Mouse (Mus musculus) brown adipose tissue, adult 24 weeks (tissue): ENCODE measurements around the gene Trim25. TPM values are rescaled to one million over a fixed set of nuclear protein-coding genes. Genes with fewer than 3 reads are reported as not detected.

Experiments
- polyA plus RNA-seq: library from polyadenylated mRNA; stranded (reverse); fragments of >200 nt; gene quantifications from 2 replicates; pipeline ENCODE4 v1.2.4, GENCODE M21; 2012; ENCODE audit not compliant: missing spikeins, insufficient read depth, insufficient read length

Gene Trim25
- polyA plus RNA-seq, 1 experiment, result 8.6 TPM

Other genes with a start within 250 kb of the Trim25 start
- gene Akap1, start 134.8 kb upstream of the Trim25 start, polyA plus RNA-seq, result 102 and 114 TPM in 2 replicates
- gene Scpep1, start 43.9 kb upstream of the Trim25 start, polyA plus RNA-seq, result 56.9 and 57.0 TPM in 2 replicates
- not detected in 2 replicates for gene Elobl, start 32.4 kb upstream of the Trim25 start, polyA plus RNA-seq
- 2.4 and 3.0 TPM in 2 replicates for gene Coil, start 29.1 kb upstream of the Trim25 start, polyA plus RNA-seq
- gene Dgke, start 67.5 kb downstream of the Trim25 start, polyA plus RNA-seq, result 3.0 and 3.2 TPM in 2 replicates
- not detected in 2 replicates for gene Gm525, start 74.5 kb downstream of the Trim25 start, polyA plus RNA-seq